Mouse (Mus musculus): ENCODE results near the gene Mfsd4b2.

Gene Mfsd4b2

DNA sequence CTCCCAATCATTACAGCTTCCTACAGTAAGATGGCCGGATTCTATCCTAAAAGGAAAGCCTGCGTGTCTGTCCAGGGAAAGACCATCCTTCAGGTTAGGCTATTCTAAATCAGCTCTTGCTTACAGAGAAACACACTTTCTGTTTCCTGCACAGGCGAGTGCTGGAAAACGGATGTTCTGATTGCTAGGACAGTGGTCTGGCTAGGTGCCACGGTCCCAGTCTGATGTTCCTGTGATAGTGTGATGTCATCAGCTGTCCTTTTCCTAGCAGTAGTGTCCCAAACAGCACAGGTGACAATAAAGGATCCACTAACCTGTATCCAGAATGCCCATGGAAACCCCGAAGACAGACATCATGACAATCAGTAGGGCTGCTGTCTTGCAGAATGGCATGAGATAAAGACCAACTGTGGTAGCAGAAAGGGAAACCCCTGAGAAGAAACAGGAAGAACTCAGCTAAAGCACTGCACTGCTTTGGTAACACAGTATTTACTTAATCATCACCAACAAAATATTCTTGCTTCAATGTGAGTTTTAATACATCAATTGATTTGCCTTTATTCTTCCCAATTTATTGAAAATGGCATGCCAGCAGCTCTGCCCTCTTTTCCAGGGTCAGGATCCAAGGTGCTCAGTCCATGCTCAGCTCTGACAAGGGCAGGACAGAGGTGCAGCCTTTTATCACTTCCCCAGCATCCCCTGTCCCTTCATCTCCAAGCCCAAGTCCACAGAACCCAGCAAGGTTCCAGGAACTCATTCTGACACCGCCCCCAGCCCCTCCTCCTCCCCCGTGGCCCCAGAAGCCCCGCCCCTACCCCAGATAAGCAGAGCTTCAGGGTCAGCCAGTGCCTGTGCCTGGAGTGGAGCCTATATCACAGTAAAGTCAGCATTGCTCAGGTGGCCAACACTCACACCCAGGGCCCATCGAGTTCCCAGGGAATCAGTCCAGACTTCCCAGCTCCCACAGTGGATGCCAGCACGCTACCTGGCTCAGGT, 32.7 kb downstream of the Mfsd4b2 start:
- in situ Hi-C loops (cut with MboI; ENCODE audit: unreplicated experiment in 2 of 2) = no loop called here

DNA sequence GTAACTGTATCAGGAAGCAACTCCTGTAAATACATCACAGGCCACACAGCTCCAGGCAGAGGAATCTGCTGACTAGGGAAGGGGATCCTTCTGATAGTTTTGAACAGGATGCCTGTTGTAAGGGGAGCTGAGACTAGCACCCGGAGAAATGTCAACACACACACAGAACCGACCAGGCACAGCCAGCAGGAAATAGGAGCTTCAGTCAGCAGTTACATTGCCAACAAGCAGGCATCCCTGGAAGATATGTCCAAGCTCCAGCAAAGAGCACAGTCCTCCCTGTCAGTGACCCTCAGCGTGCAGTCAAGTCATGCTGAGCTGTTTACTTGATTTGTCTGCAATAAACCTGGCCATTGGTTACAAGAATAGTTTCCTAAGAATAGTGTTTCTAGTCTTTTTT, 38.1 kb downstream of the Mfsd4b2 start:
- in situ Hi-C loops (cut with MboI; ENCODE audit: unreplicated experiment in 2 of 2) = no loop called here
